32 mouse cellular contexts compared by ENCODE assay signal in genomic region chr12:31437791-31438190, GRCm38 (mm10). TPM values are rescaled to one million over a fixed set of nuclear protein-coding genes. Genes with fewer than 3 reads are reported as not detected.
DNase-seq lines count a peak whose midpoint lies in the region; ATAC-seq and TF ChIP-seq lines count a peak whose summit lies in the region.
"Had no signal": no experiment of that assay in that cellular context is flagged by ENCODE, and none has a peak within 500 bp of the region (broad histone marks: within the 10 kb centered on the region; RNA-seq: fewer than 3 reads in every experiment).

No protein-coding gene starts in this region.

- 0 out of 2 replicates have a peak overlapping the region, but pooled peaks have one; percentile 6 for H3K4me2 ChIP-seq in lung, postnatal 0 days (replicated peaks; ENCODE audit: low read depth, low read length)
- peak overlapping the region; percentile 58 for H3K4me2 ChIP-seq in intestine, postnatal 0 days (replicated peaks; ENCODE audit: low read depth)
- no peak overlapping the region for H3K4me2 ChIP-seq in stomach, embryonic 15.5 days
- no peak overlapping the region for H3K4me2 ChIP-seq in heart, embryonic 11.5 days
- H3K4me2 ChIP-seq: embryonic facial prominence, embryonic 12.5 days; embryonic facial prominence, embryonic 15.5 days; forebrain, embryonic 12.5 days; forebrain, embryonic 15.5 days; heart, embryonic 12.5 days; heart, embryonic 15.5 days; hindbrain, embryonic 14.5 days had no signal

- no peak for DNase-seq in lung, postnatal 0 days (ENCODE audit: low spot score)
- DNase-seq in lung, adult 2 months, result no peak
- no peak for DNase-seq in heart, adult 8-10 months (ENCODE audit: low spot score)
- no peak for DNase-seq in layer of hippocampus, postnatal 25 days (ENCODE audit: extremely low spot score in 1 of 2, low spot score in 1 of 2)
- DNase-seq: adrenal gland, postnatal 10 days; adrenal gland, postnatal 36 days; B cell, adult 2 months; cerebellum, adult 18-20 months; cerebellum, adult 9-11 months; cerebellum, postnatal 25 days; gastrocnemius, postnatal 36 days; heart, adult 2 months; heart, postnatal 14 days; heart, postnatal 4 days had no signal

- no peak overlapping the region for H3K4me3 ChIP-seq in lung, postnatal 0 days (ENCODE audit: low read depth, low read length)
- H3K4me3 ChIP-seq in lung, adult 2 months (replicated peaks; ENCODE audit: extremely low read depth, low read depth, low read length), result no peak overlapping the region
- H3K4me3 ChIP-seq in intestine, postnatal 0 days (ENCODE audit: low read depth, low read length), result 0 out of 2 replicates have a peak overlapping the region, but pooled peaks have one; percentile 1
- H3K4me3 ChIP-seq in stomach, embryonic 15.5 days (replicated peaks), result no peak overlapping the region
- H3K4me3 ChIP-seq in heart, embryonic 11.5 days (ENCODE audit: low read depth, low read length), result no peak overlapping the region
- H3K4me3 ChIP-seq: embryonic facial prominence, embryonic 12.5 days; embryonic facial prominence, embryonic 15.5 days; erythroblast, embryonic 14.5 days; forebrain, embryonic 12.5 days; forebrain, embryonic 15.5 days; heart, adult 2 months; heart, embryonic 12.5 days; heart, embryonic 15.5 days had no signal

- ATAC-seq in lung, postnatal 0 days, result no peak
- ATAC-seq in intestine, postnatal 0 days, result peak; percentile 91
- ATAC-seq in stomach, embryonic 15.5 days (ENCODE audit: insufficient read depth, low FRiP score, low read depth), result 0 out of 2 replicates have a peak, but pooled peaks have one; percentile 10
- no peak for ATAC-seq in heart, embryonic 11.5 days (replicated peaks; ENCODE audit: insufficient number of reproducible peaks, low FRiP score, low TSS enrichment)
- ATAC-seq: forebrain, embryonic 15.5 days; hindbrain, postnatal 0 days; Patski had no signal

- no peaks in the 10 kb centered on the region for H3K4me1 ChIP-seq in lung, postnatal 0 days (ENCODE audit: insufficient read depth, low read depth, low read length)
- H3K4me1 ChIP-seq in lung, adult 2 months (ENCODE audit: control insufficient read depth, insufficient read depth, low read length), result no peaks in the 10 kb centered on the region
- no peaks in the 10 kb centered on the region for H3K4me1 ChIP-seq in intestine, postnatal 0 days (replicated peaks; ENCODE audit: control insufficient read depth, insufficient read depth, low read length)
- no peaks in the 10 kb centered on the region for H3K4me1 ChIP-seq in stomach, embryonic 15.5 days
- H3K4me1 ChIP-seq in heart, embryonic 11.5 days (ENCODE audit: control insufficient read depth, insufficient read depth, low read length), result no peaks in the 10 kb centered on the region
- H3K4me1 ChIP-seq: embryonic facial prominence, embryonic 12.5 days; embryonic facial prominence, embryonic 15.5 days; forebrain, embryonic 12.5 days; forebrain, embryonic 15.5 days; heart, embryonic 12.5 days; heart, embryonic 15.5 days had no signal

- no peaks in the 10 kb centered on the region for H3K9me3 ChIP-seq in lung, postnatal 0 days (ENCODE audit: low read length)
- no peaks in the 10 kb centered on the region for H3K9me3 ChIP-seq in intestine, postnatal 0 days (ENCODE audit: control insufficient read depth)
- H3K9me3 ChIP-seq in stomach, embryonic 15.5 days, result no peaks in the 10 kb centered on the region
- H3K9me3 ChIP-seq in heart, embryonic 11.5 days (replicated peaks; ENCODE audit: control insufficient read depth, low read length), result no peaks in the 10 kb centered on the region
- H3K9me3 ChIP-seq: embryonic facial prominence, embryonic 12.5 days; embryonic facial prominence, embryonic 15.5 days; forebrain, embryonic 12.5 days; forebrain, embryonic 15.5 days; G1E; heart, embryonic 12.5 days; heart, embryonic 15.5 days had no signal

- H3K36me3 ChIP-seq in lung, postnatal 0 days (ENCODE audit: insufficient read depth, low read length), result no peaks in the 10 kb centered on the region
- no peaks in the 10 kb centered on the region for H3K36me3 ChIP-seq in intestine, postnatal 0 days (ENCODE audit: control insufficient read depth, insufficient read depth)
- H3K36me3 ChIP-seq in stomach, embryonic 15.5 days, result no peaks in the 10 kb centered on the region
- H3K36me3 ChIP-seq in heart, embryonic 11.5 days (ENCODE audit: control insufficient read depth, insufficient read depth, low read length), result no peaks in the 10 kb centered on the region
- H3K36me3 ChIP-seq: embryonic facial prominence, embryonic 12.5 days; embryonic facial prominence, embryonic 15.5 days; forebrain, embryonic 12.5 days; forebrain, embryonic 15.5 days; G1E; heart, embryonic 12.5 days; heart, embryonic 15.5 days had no signal

- no peak overlapping the region for H3K9ac ChIP-seq in lung, postnatal 0 days (replicated peaks; ENCODE audit: low read depth)
- H3K9ac ChIP-seq in intestine, postnatal 0 days (ENCODE audit: low read depth, low read length), result no peak overlapping the region
- no peak overlapping the region for H3K9ac ChIP-seq in stomach, embryonic 15.5 days
- H3K9ac ChIP-seq in heart, embryonic 11.5 days (ENCODE audit: low read depth, low read length), result no peak overlapping the region
- H3K9ac ChIP-seq: embryonic facial prominence, embryonic 12.5 days; embryonic facial prominence, embryonic 15.5 days; forebrain, embryonic 12.5 days; forebrain, embryonic 15.5 days; heart, embryonic 12.5 days; heart, embryonic 15.5 days; hindbrain, embryonic 14.5 days had no signal

- no peak for TF ChIP-seq POLR2A in lung, adult 2 months (IDR thresholded peaks at IDR 0.05; ENCODE audit: borderline replicate concordance, extremely low read depth, low read depth, low read length)

- no peak for TF ChIP-seq EP300 in lung, postnatal 0 days (IDR thresholded peaks at IDR 0.05)

- WGBS in lung, postnatal 0 days, result 36% methylated on average over 6 of the region's 6 CpGs
- 51% methylated on average over 6 of the region's 6 CpGs for WGBS in lung, adult 2 months
- WGBS in intestine, postnatal 0 days, result 29% methylated on average over 6 of the region's 6 CpGs
- WGBS in stomach, embryonic 15.5 days, result 57% methylated on average over 6 of the region's 6 CpGs
- 51% methylated on average over 6 of the region's 6 CpGs for WGBS in heart, embryonic 11.5 days (ENCODE audit: insufficient replicate concordance)

- no peak overlapping the region for H3K27ac ChIP-seq in lung, postnatal 0 days (ENCODE audit: low read length)
- H3K27ac ChIP-seq in intestine, postnatal 0 days (ENCODE audit: low read depth, low read length), result peak overlapping the region; percentile 90
- H3K27ac ChIP-seq in stomach, embryonic 15.5 days, result no peak overlapping the region
- no peak overlapping the region for H3K27ac ChIP-seq in heart, embryonic 11.5 days (ENCODE audit: low read depth, low read length)
- H3K27ac ChIP-seq: embryonic facial prominence, embryonic 12.5 days; embryonic facial prominence, embryonic 15.5 days; forebrain, embryonic 12.5 days; forebrain, embryonic 15.5 days; heart, adult 2 months; heart, embryonic 15.5 days; hindbrain, embryonic 14.5 days; hindbrain, postnatal 0 days had no signal

- H3K27me3 ChIP-seq in lung, postnatal 0 days (replicated peaks; ENCODE audit: insufficient read depth, low read length), result no peaks in the 10 kb centered on the region
- no peaks in the 10 kb centered on the region for H3K27me3 ChIP-seq in intestine, postnatal 0 days (replicated peaks; ENCODE audit: control insufficient read depth, insufficient read depth, low read length)
- no peaks in the 10 kb centered on the region for H3K27me3 ChIP-seq in stomach, embryonic 15.5 days (replicated peaks)
- no peaks in the 10 kb centered on the region for H3K27me3 ChIP-seq in heart, embryonic 11.5 days (ENCODE audit: control insufficient read depth, insufficient read depth, low read length)
- H3K27me3 ChIP-seq: CH12.LX; embryonic facial prominence, embryonic 12.5 days; embryonic facial prominence, embryonic 15.5 days; forebrain, embryonic 15.5 days; heart, embryonic 15.5 days had no signal

- TF ChIP-seq CTCF in lung, postnatal 0 days (IDR thresholded peaks at IDR 0.05), result no peak
- no peak for TF ChIP-seq CTCF in lung, adult 2 months (IDR thresholded peaks at IDR 0.05; ENCODE audit: insufficient read depth, low read length)
- 0 out of 2 replicates have a peak, but pooled peaks have one; percentile 1 for TF ChIP-seq CTCF in intestine, postnatal 0 days (IDR thresholded peaks at IDR 0.05; ENCODE audit: low read depth)

RNA-seq across cellular contexts. Expression of gene Slc26a3, which starts 47.1 kb away (rescaled TPM):
- polyA plus RNA-seq in lung, postnatal 0 days (2015; fragmentation: Nextera tagmentation; extraction: Ambion mirVana), result 0.04 TPM in 1 of 2 replicates, not detected in the other
- polyA plus RNA-seq in lung, adult 2 months (2012; rRNA removed), result 0.13 and 1.1 TPM in 2 replicates
- 61.6 and 75.4 TPM in 2 replicates for polyA plus RNA-seq in intestine, postnatal 0 days (2015; fragmentation: Nextera tagmentation; extraction: Ambion mirVana)
- 2.5 and 3.6 TPM in 2 replicates for polyA plus RNA-seq in stomach, embryonic 15.5 days (2015; fragmentation: Nextera tagmentation; extraction: Ambion mirVana)
- 0.07 TPM in 1 of 2 replicates, not detected in the other for polyA plus RNA-seq in heart, embryonic 11.5 days (2014; fragmentation: Nextera tagmentation; extraction: Ambion mirVana)
- total RNA-seq in heart, adult 8-10 months (2022), result 1 to 10 TPM; 1.1 to 2.4 (median 1.4) TPM
- total RNA-seq in layer of hippocampus, postnatal 25 days (2021), result under 1 TPM; 0.16 to 0.20 TPM
- total RNA-seq: CH12.LX; common myeloid progenitor, adult 5-6 weeks; gastrocnemius, adult 8-10 months; gastrocnemius, postnatal 36 days; granulocyte monocyte progenitor cell, adult 5-6 weeks; hindbrain, postnatal 0 days had no signal
- polyA plus RNA-seq: embryonic facial prominence, embryonic 12.5 days; erythroblast, embryonic 14.5 days; G1E; hindbrain, embryonic 14.5 days; Patski had no signal

Comparison
In these comparisons a context has a peak if more than half of its experiments do, and no peak if none do; other contexts are left out.
1. ATAC-seq: peak in intestine, postnatal 0 days (single experiment) and stomach, embryonic 15.5 days (single experiment); none in lung, postnatal 0 days (single experiment) and heart, embryonic 11.5 days (single experiment).
2. H3K4me2 ChIP-seq: peak in lung, postnatal 0 days (single experiment) and intestine, postnatal 0 days (single experiment); none in stomach, embryonic 15.5 days (single experiment) and heart, embryonic 11.5 days (single experiment).
3. RNA of gene Slc26a3, which starts 47.1 kb away (polyA plus RNA-seq): 61.6 to 75.4 TPM in intestine, postnatal 0 days; 2.5 to 3.6 TPM in stomach, embryonic 15.5 days, 0.13 to 1.1 TPM in lung, adult 2 months, 0.07 TPM in heart, embryonic 11.5 days and 0.04 TPM in lung, postnatal 0 days; every median in the first group is over 10 times any median in the second.